Mouse (Mus musculus) liver, embryonic 13.5 days (tissue): ENCODE data around the gene Elf1. TPM values are rescaled to one million over a fixed set of nuclear protein-coding genes. Genes with fewer than 3 reads are reported as not detected.

Experiments used
- ATAC-seq: fragments of 200-750 bp; cut with Nextera tagmentation; 2 replicates; pipeline ENCODE4 v1.8.0; 2017; ENCODE audit warnings: low read depth, mild to moderate bottlenecking, moderate number of reproducible peaks, moderate library complexity
- DNase-seq: peaks from one replicate; pipeline ENCODE4 v3.0.0; 2022
- H3K27ac ChIP-seq: fragments of 300-500 bp; sonication (generic); 2 replicates; pipeline ENCODE4 v1.5.1; 2015; ENCODE audit warnings: moderate library complexity, mild to moderate bottlenecking, inconsistent platforms
- H3K27me3 ChIP-seq: fragments of 300-500 bp; sonication (generic); 2 replicates; pipeline ENCODE4 v1.6.1; 2015; ENCODE audit warnings: mild to moderate bottlenecking, inconsistent platforms
- H3K36me3 ChIP-seq: fragments of 300-500 bp; sonication (generic); 2 replicates; pipeline ENCODE4 v1.6.1; 2015; ENCODE audit warnings: mild to moderate bottlenecking, inconsistent platforms
- H3K4me1 ChIP-seq: fragments of 300-500 bp; sonication (generic); replicated peaks from 2 replicates; pipeline ENCODE4 v1.6.1; 2015; ENCODE audit warnings: inconsistent platforms
- H3K4me2 ChIP-seq: fragments of 300-500 bp; sonication (generic); 2 replicates; pipeline ENCODE4 v1.6.1; 2015; ENCODE audit warnings: inconsistent platforms, mild to moderate bottlenecking, moderate library complexity
- H3K4me3 ChIP-seq: fragments of 300-500 bp; sonication (generic); replicated peaks from 2 replicates; pipeline ENCODE4 v1.5.1; 2015; ENCODE audit warnings: mild to moderate bottlenecking, inconsistent platforms
- H3K9ac ChIP-seq: fragments of 300-500 bp; sonication (generic); 2 replicates; pipeline ENCODE4 v1.6.1; 2015; ENCODE audit warnings: mild to moderate bottlenecking, inconsistent platforms
- H3K9me3 ChIP-seq: fragments of 300-500 bp; sonication (generic); replicated peaks from 2 replicates; pipeline ENCODE4 v1.6.1; 2016; ENCODE audit warnings: inconsistent platforms
- WGBS: fragments of 180-500 bp; shearing (Covaris S2); methylation state at CpG from one replicate; pipeline ENCODE4 v1.1.7; 2015; ENCODE audit not compliant: insufficient replicate concordance; 5-methylcytosine and 5-hydroxymethylcytosine counted together
- polyA plus RNA-seq: library from polyadenylated mRNA; unstranded; fragments of >200 nt; fragmentation: Nextera tagmentation; extraction: Ambion mirVana; gene quantifications from 2 replicates; pipeline ENCODE4 v1.2.1, GENCODE M21; 2015

Gene Elf1
- polyA plus RNA-seq, 1 experiment from 2014 or later, result 11.9 TPM

DNA sequence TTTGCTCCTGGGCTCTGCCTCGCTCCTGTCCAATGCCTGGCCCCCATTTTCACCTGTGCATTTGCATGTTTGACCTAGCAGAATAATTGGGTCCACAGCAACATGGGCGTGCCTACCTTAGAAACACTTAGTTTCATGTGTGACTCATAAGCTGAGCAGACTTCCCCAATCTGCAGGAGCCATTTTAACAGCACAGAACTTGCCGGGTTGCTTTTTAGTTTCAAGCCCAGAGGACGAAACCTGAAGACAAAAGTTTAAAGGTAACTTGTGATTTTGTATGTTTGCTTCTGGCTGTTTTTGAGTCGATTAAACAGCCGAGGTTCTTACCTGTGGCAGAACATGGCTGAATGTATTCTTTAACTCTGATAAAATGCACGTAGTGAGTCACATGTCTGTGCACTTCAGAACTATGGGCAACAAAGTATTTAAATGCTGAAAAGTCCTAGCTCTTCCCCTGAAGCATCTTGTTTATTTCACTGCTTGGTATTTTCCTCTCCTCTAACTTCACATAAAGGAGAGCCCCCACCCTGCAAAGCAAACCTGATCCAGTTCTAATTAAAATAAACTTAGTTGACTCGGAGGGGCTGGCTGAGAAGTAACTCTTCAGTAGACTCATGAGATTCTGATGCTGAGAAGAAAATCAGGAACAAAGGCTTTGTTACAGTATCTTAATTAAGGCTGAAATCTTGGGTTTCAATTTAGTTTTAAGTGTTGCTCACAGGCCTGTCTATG is 34.7 kb downstream of the Elf1 start:
- Histone ChIP-seq H3K4me3 (peak overlapping the region; percentile 44), H3K4me1 (peaks cover 66% of the 10 kb centered on the region), H3K9me3 (no peaks in the 10 kb centered on the region), H3K9ac (peak overlapping the region; percentile 66), H3K27me3 (no peaks in the 10 kb centered on the region), H3K4me2 (peak overlapping the region; percentile 71), H3K36me3 (no peaks in the 10 kb centered on the region), H3K27ac (peak overlapping the region; percentile 73)
- ATAC-seq, result peak; percentile 64
- DNase-seq, result peak; percentile 42
- WGBS, result 27% methylated on average over 8 of the region's 8 CpGs

DNA sequence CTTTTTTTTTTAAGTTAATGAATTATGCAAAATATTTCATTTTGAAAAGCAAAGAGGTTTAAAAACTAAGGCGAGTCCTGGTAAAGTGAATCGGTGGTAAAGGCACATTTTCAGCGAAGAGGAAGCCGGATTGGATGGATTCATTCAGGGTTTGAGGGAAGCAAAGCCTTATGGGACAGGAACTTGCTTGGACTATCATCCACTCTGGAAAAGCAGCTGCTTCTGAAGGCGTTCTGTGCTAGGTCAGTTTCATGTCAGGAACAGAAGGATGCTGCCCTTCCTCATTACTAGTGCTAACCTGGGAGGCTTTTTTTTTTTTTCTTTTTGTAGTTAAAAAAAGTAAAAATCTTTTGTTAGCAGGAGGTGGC is 35.2 kb downstream of the Elf1 start:
- no peaks in the 10 kb centered on the region for H3K9me3 ChIP-seq
- ATAC-seq (no peak), DNase-seq (no peak)
- H3K36me3 ChIP-seq, result no peaks in the 10 kb centered on the region
- peak overlapping the region; percentile 44 for H3K4me3 ChIP-seq
- peak overlapping the region; percentile 79 for H3K27ac ChIP-seq
- WGBS, result 34% methylated on average over 5 of the region's 5 CpGs
- no peaks in the 10 kb centered on the region for H3K27me3 ChIP-seq
- H3K4me1 ChIP-seq, result peaks cover 66% of the 10 kb centered on the region
- peak overlapping the region; percentile 62 for H3K9ac ChIP-seq
- H3K4me2 ChIP-seq, result peak overlapping the region; percentile 71

- no peak for ATAC-seq
- peak overlapping the region; percentile 62 for H3K9ac ChIP-seq
- H3K4me2 ChIP-seq, result peak overlapping the region; percentile 71
- H3K9me3 ChIP-seq, result no peaks in the 10 kb centered on the region
- 44% methylated on average over 2 of the region's 2 CpGs for WGBS
- peaks cover 66% of the 10 kb centered on the region for H3K4me1 ChIP-seq
- no peaks in the 10 kb centered on the region for H3K36me3 ChIP-seq
- H3K27me3 ChIP-seq, result no peaks in the 10 kb centered on the region
- H3K27ac ChIP-seq, result peak overlapping the region; percentile 79
- no peak for DNase-seq
- H3K4me3 ChIP-seq, result peak overlapping the region; percentile 44
Observed at GRCm38 (mm10) chr14:79516751-79517150, 35.8 kb downstream of the Elf1 start.

DNA sequence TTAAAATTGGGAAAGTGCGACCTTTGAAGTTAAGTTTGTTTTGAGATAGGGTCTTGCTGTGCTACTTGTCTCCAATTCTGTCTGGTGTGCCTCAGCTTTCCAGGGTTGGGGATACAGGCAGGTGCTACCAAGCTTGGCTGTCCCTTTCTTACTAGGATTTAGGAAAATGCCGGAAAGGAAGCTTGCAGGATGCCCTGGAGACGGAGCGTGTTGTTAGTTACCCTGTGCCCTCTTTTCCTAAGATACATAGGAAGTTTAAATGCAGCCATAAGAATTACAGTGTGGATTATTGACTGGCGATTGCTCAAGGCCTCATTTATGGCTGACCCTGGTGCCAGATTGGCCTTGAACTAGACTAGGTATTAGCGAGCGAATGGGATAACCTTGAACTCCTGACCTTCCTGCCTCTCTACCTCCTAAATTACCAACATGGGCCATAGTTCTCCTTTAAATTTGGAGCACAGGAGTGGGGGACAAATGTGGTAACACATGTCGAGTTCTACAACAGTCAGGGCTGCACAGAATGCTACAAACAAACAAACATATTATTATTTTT is 36.3 kb downstream of the Elf1 start:
- peaks cover 67% of the 10 kb centered on the region for H3K4me1 ChIP-seq
- DNase-seq (no peak), ATAC-seq (no peak)
- 57% methylated on average over 8 of the region's 8 CpGs for WGBS
- peak overlapping the region; percentile 44 for H3K4me3 ChIP-seq
- H3K27me3 ChIP-seq, result no peaks in the 10 kb centered on the region
- peak overlapping the region; percentile 62 for H3K9ac ChIP-seq
- no peaks in the 10 kb centered on the region for H3K36me3 ChIP-seq
- no peaks in the 10 kb centered on the region for H3K9me3 ChIP-seq
- H3K4me2 ChIP-seq, result peak overlapping the region; percentile 71
- H3K27ac ChIP-seq, result peak overlapping the region; percentile 79

- peak overlapping the region; percentile 71; the same call in 1 of the 2 replicates for H3K9ac ChIP-seq
- H3K36me3 ChIP-seq, result no peaks in the 10 kb centered on the region
- H3K4me3 ChIP-seq, result peak overlapping the region; percentile 41
- WGBS, result 52% methylated on average over 2 of the region's 2 CpGs
- H3K27me3 ChIP-seq, result no peaks in the 10 kb centered on the region
- H3K27ac ChIP-seq, result peak overlapping the region; percentile 79
- no peaks in the 10 kb centered on the region for H3K9me3 ChIP-seq
- peaks cover 76% of the 10 kb centered on the region for H3K4me1 ChIP-seq
- ATAC-seq, result no peak
- no peak for DNase-seq
- H3K4me2 ChIP-seq, result peak overlapping the region; percentile 62
Observed at GRCm38 (mm10) chr14:79518123-79518522, 37.1 kb downstream of the Elf1 start.

GRCm38 (mm10) chr14:79518761-79519662 is 38.0 kb downstream of the Elf1 start:
- Histone ChIP-seq H3K9me3 (no peaks in the 10 kb centered on the region), H3K4me3 (peak overlapping the region; percentile 41), H3K27me3 (no peaks in the 10 kb centered on the region), H3K4me2 (peak overlapping the region; percentile 62), H3K4me1 (peaks cover 80% of the 10 kb centered on the region), H3K36me3 (no peaks in the 10 kb centered on the region), H3K27ac (peak overlapping the region; percentile 79), H3K9ac (peak overlapping the region; percentile 71)
- WGBS, result 43% methylated on average over 19 of the region's 19 CpGs
- DNase-seq (no peak), ATAC-seq (no peak)

- Histone ChIP-seq H3K27me3 (no peaks in the 10 kb centered on the region), H3K4me2 (peak overlapping the region; percentile 62), H3K4me1 (peaks cover 84% of the 10 kb centered on the region), H3K36me3 (no peaks in the 10 kb centered on the region), H3K27ac (peak overlapping the region; percentile 79), H3K9ac (peak overlapping the region; percentile 71), H3K9me3 (no peaks in the 10 kb centered on the region), H3K4me3 (peak overlapping the region; percentile 41)
- ATAC-seq, result no peak
- no peak for DNase-seq
- 55% methylated on average over 1 of the region's 1 CpGs for WGBS
Observed at GRCm38 (mm10) chr14:79519663-79519975, 38.6 kb downstream of the Elf1 start.

DNA sequence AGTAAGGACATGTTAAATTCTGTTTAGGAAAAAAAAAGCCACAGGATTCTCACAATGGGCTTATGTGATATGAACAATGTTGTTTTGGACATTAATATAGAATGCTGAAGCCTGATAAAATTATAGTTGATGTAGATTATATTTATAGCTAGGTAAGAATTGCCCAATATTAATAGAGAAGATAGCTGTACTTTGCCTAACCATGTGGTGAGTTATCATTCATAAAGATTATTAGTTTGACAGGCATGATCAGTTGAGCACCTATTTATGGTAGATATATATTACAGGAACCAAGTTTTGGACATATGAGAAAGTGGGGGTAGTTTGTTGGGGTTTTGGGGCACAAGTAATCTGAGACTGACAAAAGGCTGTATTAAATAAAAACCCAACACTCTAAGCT is 39.6 kb downstream of the Elf1 start:
- Histone ChIP-seq H3K9me3 (no peaks in the 10 kb centered on the region), H3K4me2 (peak overlapping the region; percentile 49; the same call in 1 of the 2 replicates), H3K9ac (no peak overlapping the region), H3K4me1 (peaks cover 78% of the 10 kb centered on the region), H3K36me3 (no peaks in the 10 kb centered on the region), H3K4me3 (no peak overlapping the region), H3K27me3 (no peaks in the 10 kb centered on the region), H3K27ac (peak overlapping the region; percentile 88)
- ATAC-seq (no peak), DNase-seq (no peak)

DNA sequence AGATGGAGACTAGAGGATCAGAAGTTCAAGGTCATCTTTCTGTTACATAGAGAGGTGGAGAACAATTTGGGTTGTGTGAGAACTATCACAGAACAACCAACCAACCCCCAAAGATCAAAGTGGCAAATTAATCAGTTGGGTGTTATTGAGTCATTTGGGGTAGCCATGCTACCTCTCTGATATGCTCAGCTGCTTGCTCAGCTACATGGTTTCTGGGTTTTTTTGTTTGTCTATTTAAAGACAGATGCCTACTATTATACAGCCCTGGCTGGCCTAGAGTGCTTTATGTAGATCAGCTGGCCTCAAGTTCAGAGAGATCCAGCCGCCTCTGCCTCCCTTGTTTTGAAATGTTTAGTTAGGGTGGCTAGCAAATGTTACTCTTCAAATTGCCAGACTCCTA is 40.1 kb downstream of the Elf1 start:
- ATAC-seq (peak; percentile 51), DNase-seq (no peak)
- H3K4me1 ChIP-seq, result peaks cover 77% of the 10 kb centered on the region
- no peaks in the 10 kb centered on the region for H3K9me3 ChIP-seq
- peak overlapping the region; percentile 49 for H3K4me2 ChIP-seq
- H3K36me3 ChIP-seq, result no peaks in the 10 kb centered on the region; the same call in 1 of the 2 replicates
- no peaks in the 10 kb centered on the region for H3K27me3 ChIP-seq
- WGBS, result 42% methylated on average over 1 of the region's 1 CpGs
- H3K4me3 ChIP-seq, result no peak overlapping the region
- peak overlapping the region; percentile 88 for H3K27ac ChIP-seq
- peak overlapping the region; percentile 55 for H3K9ac ChIP-seq

GRCm38 (mm10) chr14:79521471-79522117 is 40.6 kb downstream of the Elf1 start:
- WGBS, result 20% methylated on average over 6 of the region's 6 CpGs
- peak overlapping the region; percentile 49 for H3K4me2 ChIP-seq
- peak overlapping the region; percentile 88 for H3K27ac ChIP-seq
- H3K9ac ChIP-seq, result peak overlapping the region; percentile 55
- H3K36me3 ChIP-seq, result no peaks in the 10 kb centered on the region; the same call in 1 of the 2 replicates
- H3K4me3 ChIP-seq, result no peak overlapping the region
- DNase-seq (no peak), ATAC-seq (peak; percentile 45)
- no peaks in the 10 kb centered on the region for H3K9me3 ChIP-seq
- H3K4me1 ChIP-seq, result peaks cover 76% of the 10 kb centered on the region
- no peaks in the 10 kb centered on the region for H3K27me3 ChIP-seq

DNA sequence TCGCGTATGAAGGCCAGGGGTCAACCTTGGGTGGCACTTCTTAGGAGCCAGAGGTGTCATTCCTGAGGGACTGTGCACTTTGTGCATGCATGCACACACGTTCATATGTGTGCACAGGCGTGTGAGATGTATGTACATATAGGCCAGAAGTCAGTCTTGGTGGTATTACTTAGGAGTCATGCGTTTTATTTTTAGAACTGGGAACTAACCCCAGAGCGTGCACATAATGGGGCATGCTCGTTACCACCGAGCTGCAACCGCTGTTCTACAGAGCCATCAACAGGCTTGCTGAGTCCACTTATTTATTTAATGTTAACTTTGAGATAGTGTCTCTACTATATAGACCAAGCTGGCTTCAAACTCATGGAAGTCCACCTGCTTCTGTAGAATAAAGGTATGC is 41.4 kb downstream of the Elf1 start:
- no peaks in the 10 kb centered on the region for H3K27me3 ChIP-seq
- peak overlapping the region; percentile 88 for H3K27ac ChIP-seq
- no peaks in the 10 kb centered on the region for H3K9me3 ChIP-seq
- H3K4me3 ChIP-seq, result no peak overlapping the region
- DNase-seq (no peak), ATAC-seq (0 out of 2 replicates have a peak, but pooled peaks have one; percentile 8)
- no peaks in the 10 kb centered on the region; the same call in 1 of the 2 replicates for H3K36me3 ChIP-seq
- 0 out of 2 replicates have a peak overlapping the region, but pooled peaks have one; percentile 16 for H3K9ac ChIP-seq
- peaks cover 74% of the 10 kb centered on the region for H3K4me1 ChIP-seq
- 25% methylated on average over 9 of the region's 9 CpGs for WGBS
- H3K4me2 ChIP-seq, result peak overlapping the region; percentile 49; the same call in 1 of the 2 replicates
